Mouse (Mus musculus) G1E (cell line): ENCODE measurements around the gene 2210011C24Rik.

ENCODE experiments used
- CTCF ChIP-seq: IDR thresholded peaks from 2 replicates; pipeline ENCODE4 v1.5.1; 2012; ENCODE audit warnings: low read depth, low read length, inconsistent platforms, mixed read lengths
- GATA1 ChIP-seq: IDR thresholded peaks from 2 replicates; pipeline ENCODE4 v1.6.1; 2012; ENCODE audit warnings: borderline replicate concordance, low read length, inconsistent platforms, mixed read lengths
- GATA2 ChIP-seq: IDR thresholded peaks from 2 replicates; pipeline ENCODE4 v1.6.1; 2012; ENCODE audit warnings: low read depth, low read length, inconsistent platforms, borderline replicate concordance
- POLR2AphosphoS5 ChIP-seq: IDR thresholded peaks from 2 replicates; pipeline ENCODE4 v1.6.1; 2012; ENCODE audit warnings: low read depth, low read length, inconsistent platforms; ENCODE audit not compliant: insufficient replicate concordance
- TAL1 ChIP-seq: conservative IDR thresholded peaks from 2 replicates; pipeline ENCODE4 v1.6.1; 2012; ENCODE audit warnings: low read depth, low read length, inconsistent platforms, mixed read lengths

DNA sequence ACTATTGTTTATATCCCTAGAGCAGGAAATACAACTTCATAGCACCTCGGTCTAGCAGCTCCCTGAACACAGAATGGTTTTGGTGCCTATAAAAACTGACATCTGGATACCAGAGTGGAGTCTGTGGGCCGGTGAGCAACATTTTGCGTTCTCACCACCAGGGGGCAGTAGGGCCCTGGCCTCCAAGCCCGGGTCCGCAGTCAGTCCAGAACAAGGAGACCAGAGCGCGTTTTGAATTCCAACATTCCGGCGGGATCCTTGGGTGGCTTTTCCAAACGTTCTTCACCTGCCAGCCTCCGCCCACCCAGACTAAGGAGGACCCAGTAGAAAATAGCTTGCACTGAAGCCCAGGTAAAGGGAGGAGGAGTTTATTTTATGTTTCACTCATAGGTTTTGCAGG lies 2.1 kb downstream of the 2210011C24Rik start:
- TF ChIP-seq CTCF (no peak), TAL1 (no peak), GATA1 (no peak), GATA2 (no peak), POLR2AphosphoS5 (no peak)
